Mouse (Mus musculus) neural tube, embryonic 10.5 days (tissue): ENCODE results near the gene B4galt1.

ENCODE experiments used
- DNase-seq: peaks from one replicate; pipeline ENCODE4 v3.0.0-alpha.2; 2017; ENCODE audit warnings: low spot score; ENCODE audit errors: extremely low spot score

B4galt1 gene

GRCm38 (mm10) chr4:40872129-40872528, 18.3 kb upstream of the B4galt1 start:
- DNase-seq = no peak

- no peak for DNase-seq
These were observed 16.4 kb upstream of the B4galt1 start for GRCm38 (mm10) chr4:40870206-40870605.

- DNase-seq = no peak
These were observed 14.9 kb upstream of the B4galt1 start for GRCm38 (mm10) chr4:40868554-40869232.

GRCm38 (mm10) chr4:40864361-40864760, 10.6 kb upstream of the B4galt1 start:
- no peak for DNase-seq

GRCm38 (mm10) chr4:40863340-40863739, 9.5 kb upstream of the B4galt1 start:
- no peak for DNase-seq

- no peak for DNase-seq
These were observed 7.3 kb upstream of the B4galt1 start for GRCm38 (mm10) chr4:40861131-40861530.

GRCm38 (mm10) chr4:40857824-40858346, 4.1 kb upstream of the B4galt1 start:
- DNase-seq = no peak

- no peak for DNase-seq
These were observed 2.8 kb upstream of the B4galt1 start for GRCm38 (mm10) chr4:40856571-40856970.

- no peak for DNase-seq
These were observed 655 bp upstream of the B4galt1 start for GRCm38 (mm10) chr4:40854387-40854933.

GRCm38 (mm10) chr4:40852861-40853564, 792 bp downstream of the B4galt1 start:
- DNase-seq = no peak

- no peak for DNase-seq
These were observed 1.5 kb downstream of the B4galt1 start for GRCm38 (mm10) chr4:40852249-40852781.

- no peak for DNase-seq
These were observed 2.0 kb downstream of the B4galt1 start for GRCm38 (mm10) chr4:40851763-40852248.

- DNase-seq = no peak
These were observed 2.6 kb downstream of the B4galt1 start for GRCm38 (mm10) chr4:40851031-40851762.

GRCm38 (mm10) chr4:40850582-40850981, 3.2 kb downstream of the B4galt1 start:
- DNase-seq = no peak

- DNase-seq = no peak
These were observed 4.3 kb downstream of the B4galt1 start for GRCm38 (mm10) chr4:40849518-40849917.

- no peak for DNase-seq
These were observed 5.6 kb downstream of the B4galt1 start for GRCm38 (mm10) chr4:40848246-40848645.

- DNase-seq = no peak
These were observed 6.6 kb downstream of the B4galt1 start for GRCm38 (mm10) chr4:40847160-40847559.

- no peak for DNase-seq
These were observed 7.5 kb downstream of the B4galt1 start for GRCm38 (mm10) chr4:40846143-40846931.

- DNase-seq = no peak
These were observed 8.7 kb downstream of the B4galt1 start for GRCm38 (mm10) chr4:40844811-40845751.
